Mouse (Mus musculus) stomach, postnatal 0 days (tissue): ENCODE data around the gene Rnf152.

Experiments used
- CTCF ChIP-seq: IDR thresholded peaks from 2 replicates; pipeline ENCODE4 v1.5.1; 2016; ENCODE audit warnings: antibody characterized with exemption, low read depth, mild to moderate bottlenecking, moderate library complexity
- EP300 ChIP-seq: optimal IDR thresholded peaks from 2 replicates; pipeline ENCODE3; 2016; ENCODE audit warnings: antibody characterized with exemption

DNA sequence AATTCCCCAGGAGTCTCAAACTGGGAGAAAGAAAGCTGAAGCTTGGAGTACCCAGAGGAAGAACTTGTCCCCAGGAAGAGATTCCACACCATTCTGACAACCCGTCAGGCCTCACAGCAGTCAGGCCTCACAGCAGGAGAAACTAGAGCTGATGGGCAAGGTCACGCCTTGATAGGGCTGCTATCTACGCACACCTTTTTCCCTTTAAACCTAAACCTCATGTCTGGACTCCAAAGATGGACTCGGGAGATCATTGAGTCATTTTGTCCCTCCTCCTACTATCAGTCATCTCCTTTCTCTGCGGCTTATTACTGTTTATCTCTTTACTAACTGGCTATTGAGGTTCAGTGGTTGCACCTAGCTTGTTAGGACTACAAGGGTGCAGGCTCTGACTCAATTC, 96.3 kb downstream of the Rnf152 start:
- TF ChIP-seq CTCF, result no peak
- TF ChIP-seq EP300, result no peak
